Mouse (Mus musculus): ENCODE measurements around the gene Arl5c. TPM values are rescaled to one million over a fixed set of nuclear protein-coding genes. Genes with fewer than 3 reads are reported as not detected.

Gene Arl5c
- total RNA-seq, 2 experiments from 2014 or later: 6.1 to 15.7 TPM

DNA sequence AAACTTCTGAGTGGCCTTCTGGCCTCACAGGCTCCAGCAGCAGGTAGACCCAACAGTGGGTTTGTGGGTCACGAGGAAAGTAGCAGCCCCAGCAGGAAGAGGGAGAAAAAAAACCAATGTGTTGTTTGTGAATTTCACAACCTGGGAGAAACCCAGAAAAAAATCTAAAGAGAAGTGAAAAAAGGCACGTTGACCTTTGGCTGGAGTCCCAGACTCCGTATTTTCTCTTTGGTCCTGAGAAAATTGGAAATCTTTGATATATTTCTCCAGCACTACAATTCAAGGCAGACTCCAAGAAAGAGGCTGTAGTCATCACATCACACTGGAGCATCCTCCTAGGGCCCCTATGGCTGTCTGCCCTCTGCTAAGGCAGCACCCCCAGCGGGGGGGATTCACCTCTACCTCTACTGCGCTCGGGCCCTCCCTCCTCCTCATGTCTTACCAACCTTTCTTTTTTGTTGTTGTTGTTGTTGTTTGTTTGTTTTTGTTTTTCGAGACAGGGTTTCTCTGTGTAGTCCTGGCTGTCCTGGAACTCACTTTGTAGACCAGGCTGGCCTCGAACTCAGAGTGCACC is 1.5 kb upstream of the Arl5c start:
- 0 out of 2 replicates have a peak, but pooled peaks have one; percentile 14 for ATAC-seq (replicated peaks; ENCODE audit: poor library complexity, severe bottlenecking)

DNA sequence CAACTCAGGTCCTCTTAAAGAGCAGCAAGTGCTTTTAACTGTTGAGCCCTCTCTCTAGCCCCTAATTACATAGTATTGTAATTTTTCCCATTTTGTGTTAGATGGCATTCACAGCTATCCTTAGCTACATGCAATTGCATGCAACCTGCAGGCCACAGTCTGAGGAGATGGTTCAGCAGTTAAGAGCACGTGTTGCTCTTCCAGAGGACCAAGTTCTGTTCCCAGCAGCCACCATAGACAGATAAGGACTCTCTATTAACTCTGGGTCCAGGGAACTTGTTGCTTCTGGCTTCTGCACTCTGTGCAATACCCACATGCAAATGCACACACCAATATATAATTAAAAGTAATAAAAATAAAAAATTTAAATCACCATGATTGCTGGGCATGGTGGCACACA is 710 bp upstream of the Arl5c start:
- no peak for ATAC-seq (replicated peaks; ENCODE audit: poor library complexity, severe bottlenecking)

DNA sequence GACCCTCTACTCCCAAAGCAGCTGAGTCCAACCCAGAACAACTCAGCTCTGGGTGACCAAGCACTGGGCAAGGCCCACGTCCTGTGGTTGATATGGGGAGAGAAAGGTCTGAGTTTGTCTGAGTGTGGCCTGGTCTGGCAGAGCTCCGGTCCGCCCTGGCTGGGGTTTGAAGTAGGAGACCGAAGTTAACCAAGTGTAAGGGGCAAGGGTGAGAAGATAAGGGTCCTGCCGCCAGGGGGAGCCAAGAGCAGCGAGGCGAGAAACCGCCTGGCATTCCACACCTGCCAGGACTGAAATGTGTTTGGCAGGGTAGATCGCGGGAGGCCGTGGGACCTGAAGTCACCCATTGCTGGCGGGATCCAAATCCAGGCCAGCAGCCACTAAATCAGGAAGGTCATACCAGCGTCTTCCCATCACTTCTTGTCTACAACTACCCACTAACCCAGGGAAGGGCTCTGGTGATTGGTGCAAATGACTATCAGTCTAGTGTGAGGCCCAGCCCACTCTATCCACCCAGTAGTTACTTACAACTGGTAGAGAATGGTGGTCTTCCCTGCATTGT is 1.4 kb downstream of the Arl5c start:
- ATAC-seq (replicated peaks; ENCODE audit: poor library complexity, severe bottlenecking): peak; percentile 55

DNA sequence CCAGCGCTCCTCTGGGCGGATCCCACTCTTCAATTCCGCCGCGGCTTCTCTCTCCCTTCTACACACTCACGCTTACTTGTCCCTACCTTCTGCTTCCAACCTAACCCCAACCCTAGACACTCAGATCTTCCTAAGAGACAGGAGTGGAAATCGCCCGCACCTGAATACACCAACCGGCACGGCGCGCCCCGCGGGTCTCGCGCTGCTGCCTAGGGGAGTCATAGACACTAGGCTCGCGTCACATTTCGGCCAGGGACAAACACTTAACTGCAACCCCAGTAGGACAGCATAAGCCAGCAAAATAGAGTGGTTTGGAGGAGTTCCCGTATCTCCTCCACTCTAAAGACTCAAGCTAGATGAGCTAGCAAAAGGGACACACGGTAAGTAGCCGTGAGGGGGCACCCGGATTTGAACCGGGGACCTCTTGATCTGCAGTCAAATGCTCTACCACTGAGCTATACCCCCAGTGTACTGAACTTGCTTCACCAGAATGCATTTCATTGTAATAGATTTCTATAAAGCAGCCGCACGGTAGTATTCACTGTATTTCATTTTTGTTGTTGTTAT is 7.4 kb downstream of the Arl5c start:
- ATAC-seq (replicated peaks; ENCODE audit: poor library complexity, severe bottlenecking): peak; percentile 50

DNA sequence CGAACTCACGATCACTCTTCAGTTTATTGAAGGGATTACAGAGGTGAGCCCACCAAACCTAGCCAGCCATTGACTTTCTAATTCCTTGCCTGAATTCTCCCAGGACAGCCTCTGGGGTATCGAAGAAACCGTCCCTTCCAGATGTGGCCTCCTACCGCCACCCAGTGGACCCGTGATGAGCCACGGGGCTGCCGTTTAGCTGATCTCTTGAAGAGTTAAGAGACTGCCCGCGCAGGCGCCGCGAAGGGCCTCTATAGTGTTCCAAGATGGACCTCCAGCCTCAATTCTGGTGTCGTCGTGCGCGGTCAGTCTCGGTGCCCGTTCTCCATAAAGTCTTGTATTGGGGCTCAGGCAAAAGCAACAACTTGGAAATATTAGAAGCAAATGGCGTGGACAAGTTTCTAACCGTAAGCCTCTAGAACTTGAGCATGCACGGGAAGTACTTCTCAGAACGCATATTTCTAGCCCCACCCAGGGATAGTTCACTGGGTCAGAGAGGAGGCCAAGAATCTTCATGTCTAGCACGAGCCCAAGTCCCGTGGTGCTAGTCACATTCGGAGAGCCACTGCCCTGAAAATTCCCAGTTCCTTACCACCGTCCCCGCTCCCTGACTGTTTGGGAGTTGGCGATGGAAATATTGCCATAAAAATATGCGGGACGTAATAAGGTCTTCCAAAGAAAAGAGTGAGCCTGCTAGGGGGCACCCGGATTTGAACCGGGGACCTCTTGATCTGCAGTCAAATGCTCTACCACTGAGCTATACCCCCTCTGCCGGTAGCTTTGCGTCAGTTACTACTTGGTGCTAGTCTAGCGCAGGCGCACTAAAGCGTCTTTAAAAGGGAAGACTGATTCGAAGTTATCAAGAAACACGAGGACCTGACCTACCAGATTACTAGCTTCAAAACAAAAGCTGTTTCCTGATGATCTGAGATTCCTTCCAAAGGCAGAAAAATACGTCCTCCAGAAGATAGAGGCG is 8.1 kb downstream of the Arl5c start:
- peak; percentile 75 for ATAC-seq (replicated peaks; ENCODE audit: poor library complexity, severe bottlenecking)

DNA sequence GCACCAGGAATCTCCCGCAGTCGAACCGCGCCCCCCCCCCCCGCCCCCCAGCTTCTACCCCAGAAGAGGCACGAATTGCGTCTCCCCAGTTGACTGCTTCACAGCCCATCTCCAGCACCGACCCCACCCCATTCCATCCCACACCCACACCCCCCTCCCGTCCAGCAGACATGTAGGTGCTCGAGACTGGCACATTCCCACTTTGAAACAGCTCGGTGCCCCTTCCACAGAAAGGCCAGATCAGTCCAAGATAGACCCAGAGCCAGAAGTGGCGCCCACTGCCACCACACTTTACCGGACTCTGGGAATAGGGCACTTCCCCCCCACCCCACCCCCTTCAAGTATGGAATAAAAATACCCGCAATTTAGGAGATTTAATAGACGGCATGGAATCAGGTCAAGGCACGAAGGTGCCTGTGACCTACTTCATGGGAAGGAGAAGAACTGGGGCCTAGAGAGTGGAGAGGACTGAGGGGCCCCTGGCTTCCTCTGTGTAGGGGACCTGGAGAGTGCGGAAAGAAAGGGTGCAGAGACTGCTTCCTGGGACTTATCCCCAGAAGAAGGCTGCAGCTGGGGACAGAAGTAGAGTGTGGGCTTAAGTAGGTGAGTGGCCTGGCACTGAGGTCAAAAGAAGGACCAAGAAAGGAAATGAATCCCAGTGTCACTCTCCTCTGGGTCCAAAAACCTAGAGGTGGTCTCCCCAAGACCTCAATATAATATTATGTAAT is 9.1 kb downstream of the Arl5c start:
- no peak for ATAC-seq (replicated peaks; ENCODE audit: poor library complexity, severe bottlenecking)

DNA sequence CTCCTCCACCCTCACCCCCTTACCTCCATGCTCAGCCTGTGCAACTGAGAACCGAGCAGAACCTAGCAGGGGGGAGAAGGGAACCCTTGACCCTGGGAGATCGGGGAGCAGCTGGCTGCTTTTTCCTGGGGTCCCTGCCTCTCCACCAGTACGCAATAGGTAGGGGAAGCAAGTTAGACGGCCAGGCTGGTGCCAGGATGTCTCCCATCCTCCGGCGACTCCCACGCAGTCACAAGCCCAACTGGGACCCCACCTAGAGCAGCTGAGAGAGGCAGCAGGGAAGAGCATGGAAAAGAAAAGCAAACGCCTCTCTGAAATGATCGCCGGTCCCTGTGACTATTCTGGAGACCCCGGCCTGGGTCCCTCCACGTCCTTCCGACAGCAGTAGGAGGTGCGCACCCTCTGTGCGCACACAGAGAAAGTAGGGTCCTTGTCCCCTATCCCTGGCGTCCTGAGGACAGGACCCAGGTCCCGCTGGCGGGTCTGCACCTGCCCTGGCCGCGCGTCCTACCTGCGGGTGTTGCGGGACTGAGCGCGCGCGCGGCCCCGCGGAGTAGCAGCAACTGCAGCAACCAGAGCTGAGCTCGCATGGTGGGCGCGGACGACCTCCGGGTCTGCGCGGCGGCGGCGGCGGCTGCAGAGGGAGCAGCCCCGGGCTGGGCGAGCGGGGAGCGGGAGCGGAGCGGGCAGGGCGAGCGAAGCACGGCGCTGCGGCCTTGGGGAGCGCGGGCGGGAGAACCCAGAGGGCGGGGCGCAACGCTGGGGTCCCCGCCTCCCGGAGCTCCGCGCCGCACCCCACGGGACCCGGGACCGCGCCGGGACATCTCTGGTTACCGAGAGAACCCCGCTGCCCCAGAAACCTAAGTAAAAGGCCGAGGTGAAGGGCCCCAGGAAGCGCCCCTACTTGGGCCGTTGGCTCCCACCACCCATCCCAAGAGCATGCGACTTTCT is 10.0 kb downstream of the Arl5c start, which contains the start of gene Plxdc1:
TSS of gene Plxdc1 (minus strand) at position 718 of the 951 bp plus-strand sequence.
- 0 out of 2 replicates have a peak, but pooled peaks have one; percentile 10 for ATAC-seq (replicated peaks; ENCODE audit: poor library complexity, severe bottlenecking)

DNA sequence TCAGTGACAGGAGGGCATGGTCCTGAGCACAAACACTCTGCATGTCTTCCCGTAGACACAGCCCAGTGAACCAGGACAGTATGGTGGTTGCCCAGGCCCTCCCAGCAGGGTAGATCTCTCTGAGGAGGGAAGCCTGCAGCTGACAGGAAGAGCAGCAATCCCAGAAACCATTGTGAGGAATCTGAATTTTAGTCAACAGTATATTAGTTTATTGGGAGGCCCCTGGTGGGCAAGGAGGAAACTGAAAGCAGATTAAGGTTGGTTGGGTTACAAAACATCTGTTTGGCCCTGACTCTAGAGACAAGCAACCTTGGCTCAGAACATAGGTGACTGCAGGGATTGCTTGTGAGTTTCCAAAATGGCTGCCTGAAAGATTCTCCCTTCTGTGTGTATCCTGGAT is 12.0 kb downstream of the Arl5c start:
- no peak for ATAC-seq (replicated peaks; ENCODE audit: poor library complexity, severe bottlenecking)

DNA sequence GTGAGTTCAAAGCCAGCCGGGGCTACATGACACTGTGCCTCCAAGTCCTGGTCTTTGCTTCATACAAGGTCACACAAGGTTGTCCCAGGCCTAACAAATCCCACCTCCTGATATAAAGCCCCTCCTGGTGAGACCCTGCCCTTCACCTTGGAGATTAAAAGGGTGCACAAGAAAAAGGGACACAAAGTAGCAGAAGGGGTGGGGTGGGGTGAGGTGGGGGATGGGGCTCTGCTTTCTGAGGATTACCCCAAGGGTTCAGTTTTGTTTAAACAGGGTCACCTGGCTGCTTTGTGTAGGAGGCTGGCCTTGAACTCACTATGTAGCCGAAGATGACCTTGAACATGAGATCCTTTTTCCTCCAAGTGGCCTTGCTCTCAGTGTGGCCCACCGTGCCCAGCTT is 12.5 kb downstream of the Arl5c start:
- no peak for ATAC-seq (replicated peaks; ENCODE audit: poor library complexity, severe bottlenecking)

DNA sequence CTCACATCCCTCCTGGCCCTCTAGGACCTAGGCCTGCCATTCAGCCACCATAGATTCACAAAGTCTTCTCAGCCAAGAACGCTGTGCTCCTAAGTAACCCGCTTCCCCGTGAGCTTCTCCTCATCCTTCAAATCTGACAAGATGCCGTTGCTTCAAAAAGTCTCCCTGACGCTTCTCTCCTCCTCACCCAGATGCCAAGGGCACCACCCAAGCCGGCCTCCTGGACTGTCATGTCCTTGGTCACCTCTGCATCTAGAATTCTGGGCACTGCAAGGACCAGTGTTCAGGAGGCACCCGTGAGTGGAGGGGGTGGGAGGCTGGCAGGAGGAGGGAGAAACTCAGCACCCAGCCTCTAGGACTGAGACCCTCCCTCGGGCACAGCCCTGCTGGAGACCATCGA is 13.3 kb downstream of the Arl5c start:
- ATAC-seq (replicated peaks; ENCODE audit: poor library complexity, severe bottlenecking): no peak

DNA sequence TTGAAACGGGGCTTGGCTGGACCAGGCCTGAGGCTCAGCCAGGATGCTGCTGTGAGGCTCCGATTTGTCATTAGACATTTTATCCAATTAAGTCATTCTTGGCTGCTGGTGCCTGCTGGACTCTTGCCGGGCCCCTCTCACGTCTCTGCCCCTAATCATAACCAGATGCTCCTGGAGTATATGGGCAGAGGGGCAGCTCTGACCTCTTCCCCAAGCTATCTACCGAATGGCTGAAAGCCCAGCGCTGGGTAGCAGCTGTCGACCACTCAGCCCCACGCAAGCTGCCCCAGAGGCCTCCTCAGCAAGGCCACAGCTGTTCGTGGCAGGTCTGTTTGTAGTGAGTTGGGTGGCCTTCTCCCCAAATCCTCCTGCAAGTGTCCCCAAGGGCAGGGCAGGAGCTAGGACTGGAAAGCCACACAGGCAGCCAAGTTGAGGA is 15.4 kb downstream of the Arl5c start:
- ATAC-seq (replicated peaks; ENCODE audit: poor library complexity, severe bottlenecking): no peak

DNA sequence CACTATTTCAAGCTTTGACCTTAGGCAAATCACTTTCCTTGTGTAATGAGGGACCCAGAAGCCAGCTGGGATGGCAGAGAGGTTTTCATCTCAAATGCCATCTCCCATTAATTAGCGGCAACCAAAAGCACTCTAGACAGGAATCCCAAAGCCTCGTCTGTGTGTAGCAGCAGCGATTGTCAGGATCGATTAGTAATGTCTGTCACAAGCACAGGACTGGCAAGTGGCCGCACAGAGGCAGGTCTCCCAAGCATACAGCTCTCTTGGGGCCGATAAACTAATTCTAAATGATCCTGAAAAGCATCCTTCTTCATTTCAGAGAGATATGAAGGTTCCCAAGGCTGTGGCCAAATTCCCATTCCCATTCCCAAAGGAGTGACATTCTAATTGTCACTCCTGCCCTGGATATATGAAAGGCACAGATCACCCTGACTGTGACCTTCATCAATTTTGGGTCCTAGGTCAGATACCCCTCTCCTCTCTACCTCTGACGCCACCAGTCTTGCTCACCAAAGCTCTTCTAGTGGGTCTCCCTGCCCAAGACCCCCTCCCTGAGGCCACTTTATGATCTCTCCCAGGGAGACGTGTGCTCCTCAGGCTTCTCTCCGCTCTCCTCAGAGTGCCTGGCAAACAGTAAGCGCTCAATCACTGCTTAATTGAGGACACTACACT is 16.0 kb downstream of the Arl5c start:
- no peak for ATAC-seq (replicated peaks; ENCODE audit: poor library complexity, severe bottlenecking)

DNA sequence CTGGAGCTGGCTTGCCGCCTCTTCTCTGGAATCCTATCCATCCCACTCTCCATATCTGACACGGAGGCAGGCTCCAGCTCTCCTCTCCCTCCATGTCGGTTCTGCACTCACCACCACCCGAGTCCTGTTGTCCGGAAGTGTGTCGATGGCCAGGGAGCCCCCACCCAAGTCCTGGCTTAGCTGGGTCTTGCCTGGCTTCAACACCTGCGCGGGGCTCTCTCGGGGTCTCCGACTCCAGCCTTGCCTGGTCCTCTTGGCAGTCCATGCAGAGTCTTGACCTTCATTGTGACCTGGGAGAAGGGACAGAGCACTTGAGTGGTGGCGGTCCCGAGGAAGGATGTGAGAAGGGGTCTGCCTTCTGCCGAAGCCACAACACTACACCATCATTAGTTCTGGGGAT is 17.6 kb downstream of the Arl5c start:
- ATAC-seq (replicated peaks; ENCODE audit: poor library complexity, severe bottlenecking): no peak

DNA sequence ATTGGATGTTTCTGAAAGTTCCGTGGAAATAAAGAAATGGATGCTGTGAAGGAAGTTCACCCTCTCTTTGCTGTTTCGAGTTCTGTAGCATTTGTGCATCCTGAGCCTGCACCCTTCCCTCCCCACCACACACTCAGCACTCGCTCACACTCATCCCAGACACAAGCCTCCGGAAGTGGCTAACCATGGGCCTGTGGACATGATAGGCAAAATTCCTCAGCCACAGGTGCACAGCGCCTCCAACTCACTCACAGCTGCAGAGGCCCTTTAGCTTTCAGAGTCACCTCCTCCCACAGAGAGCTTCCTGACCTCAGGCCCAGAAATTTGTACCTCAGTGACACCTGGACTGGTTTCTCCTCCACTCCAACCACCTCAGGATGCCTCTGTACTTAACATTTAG is 18.2 kb downstream of the Arl5c start:
- ATAC-seq (replicated peaks; ENCODE audit: poor library complexity, severe bottlenecking): no peak

DNA sequence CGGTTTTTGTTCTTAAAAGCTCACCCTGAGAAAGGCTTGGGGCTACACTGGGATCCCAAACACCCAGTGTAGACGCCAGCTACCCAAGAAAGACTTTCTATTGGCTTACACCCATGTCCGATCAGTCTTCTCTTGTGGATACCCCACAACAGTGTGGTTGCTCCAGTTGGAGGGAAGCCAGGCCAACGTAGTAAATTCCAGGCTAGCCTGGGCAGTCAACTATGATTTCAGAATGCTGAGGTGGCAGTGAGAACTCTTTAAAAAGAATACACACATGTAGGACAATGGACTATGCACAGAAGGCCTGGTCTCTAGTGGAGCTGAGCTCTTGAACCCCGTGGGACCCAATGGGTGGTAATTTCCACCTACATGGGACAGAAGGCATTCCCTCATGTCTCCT is 21.2 kb downstream of the Arl5c start:
- ATAC-seq (replicated peaks; ENCODE audit: poor library complexity, severe bottlenecking): no peak

DNA sequence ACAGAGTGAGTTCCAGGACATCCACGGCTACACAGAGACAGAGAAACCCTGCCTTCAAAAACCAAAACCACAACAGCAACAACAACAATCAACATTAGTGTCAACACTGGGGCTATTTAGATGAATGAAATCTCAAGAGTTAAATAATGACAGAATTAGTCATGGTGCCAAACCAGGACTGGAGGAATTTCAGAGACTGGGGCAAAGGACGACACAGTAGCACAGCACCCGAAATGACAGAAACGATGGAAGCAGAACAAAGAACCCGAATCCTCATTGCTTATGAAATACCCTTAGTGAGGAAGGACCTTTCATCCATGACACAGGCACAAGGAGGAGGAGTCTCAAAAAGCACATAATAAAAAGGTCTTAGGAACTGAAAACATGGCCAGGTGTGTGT is 21.8 kb downstream of the Arl5c start:
- no peak for ATAC-seq (replicated peaks; ENCODE audit: poor library complexity, severe bottlenecking)

DNA sequence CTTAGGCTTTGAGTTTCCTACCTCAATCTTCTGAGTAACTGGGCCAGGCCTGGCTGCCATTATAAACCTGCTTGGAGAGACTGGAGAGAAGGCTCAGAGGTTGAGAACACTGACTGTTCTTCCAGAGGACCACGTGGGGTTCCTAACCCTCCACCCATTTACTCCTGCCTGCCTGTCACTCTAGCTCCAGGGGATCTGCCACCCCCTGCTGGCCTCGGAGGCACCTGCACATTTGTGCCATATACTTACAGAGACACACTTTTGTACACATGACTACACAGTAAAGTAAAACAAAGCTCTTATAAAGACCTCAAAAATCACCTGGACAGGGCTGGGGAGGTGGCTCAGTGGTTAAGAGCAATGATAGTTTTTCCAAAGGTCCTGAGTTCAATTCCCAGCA is 23.5 kb downstream of the Arl5c start:
- ATAC-seq (replicated peaks; ENCODE audit: poor library complexity, severe bottlenecking): no peak

DNA sequence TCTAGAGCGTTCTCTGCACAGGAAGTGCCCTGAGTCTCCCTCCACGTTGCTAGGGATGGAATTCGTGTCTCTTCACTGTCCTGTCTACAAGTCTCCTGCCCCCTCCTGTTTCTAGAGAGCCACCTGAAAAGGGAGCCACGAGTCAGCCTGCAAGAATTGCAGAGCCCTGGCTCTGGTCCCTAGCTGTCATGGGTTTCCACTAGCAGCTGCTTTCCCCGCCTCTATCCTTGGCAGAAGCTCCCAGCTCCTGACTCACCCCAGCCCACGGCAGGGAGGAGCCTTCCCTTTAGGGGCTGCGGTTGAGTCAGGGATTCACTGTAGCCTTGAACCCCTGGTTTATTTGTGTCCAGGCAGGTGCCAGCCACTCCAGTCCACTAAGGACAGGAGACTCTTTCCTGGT is 24.7 kb downstream of the Arl5c start:
- no peak for ATAC-seq (replicated peaks; ENCODE audit: poor library complexity, severe bottlenecking)

DNA sequence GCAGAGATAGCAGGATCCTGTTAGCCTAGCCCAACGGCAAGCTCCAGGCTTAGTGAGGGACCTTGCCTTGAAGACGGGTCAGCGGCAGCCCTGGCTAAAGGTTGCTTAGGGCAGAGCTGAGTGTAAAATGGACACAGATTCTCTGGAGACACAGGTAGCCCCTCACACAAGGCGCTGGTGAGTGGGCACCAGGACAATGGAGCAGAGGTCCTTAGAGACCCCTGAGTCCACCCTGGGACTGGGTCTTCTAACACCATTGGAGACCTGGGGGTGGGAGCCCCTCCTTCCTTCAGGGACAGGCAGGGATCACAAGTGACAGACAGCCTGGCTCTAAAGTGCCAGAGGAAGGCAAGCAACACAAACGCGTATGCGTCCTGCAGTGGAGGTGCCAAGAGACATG is 25.2 kb downstream of the Arl5c start:
- ATAC-seq (replicated peaks; ENCODE audit: poor library complexity, severe bottlenecking): no peak
